Mouse (Mus musculus): ENCODE measurements around the gene Tsr1. TPM values are rescaled to one million over a fixed set of nuclear protein-coding genes. Genes with fewer than 3 reads are reported as not detected.

Gene Tsr1
- polyA plus RNA-seq, 1 experiment from 2014 or later = 41.8 TPM

GRCm38 (mm10) chr11:74896901-74897677 lies 782 bp upstream of the Tsr1 start, which contains the start of gene Sgsm2:
Gene Sgsm2 (minus strand): TSS chr11:74897060.
- Histone ChIP-seq H3K4me2 (replicated peaks) (peak within 1 kb of the TSS; percentile 96), H3K27ac (replicated peaks) (peak within 1 kb of the TSS; percentile 86), H3K9ac (peak within 1 kb of the TSS; percentile 65), H3K4me1 (peaks cover 11% of the 10 kb centered on the region), H3K9me3 (replicated peaks) (no peaks in the 10 kb centered on the region), H3K27me3 (no peaks in the 10 kb centered on the region), H3K4me3 (replicated peaks) (peak within 1 kb of the TSS; percentile 79), H3K36me3 (peaks cover 26% of the 10 kb centered on the region)
- WGBS = under 1% methylated on average over 74 of the region's 74 CpGs
- peak; percentile 64 for ATAC-seq (ENCODE audit: insufficient number of reproducible peaks, low FRiP score, low TSS enrichment, low read depth)

GRCm38 (mm10) chr11:74898517-74898827 lies 601 bp downstream of the Tsr1 start:
- peaks cover 11% of the 10 kb centered on the region for H3K4me1 ChIP-seq
- no peaks in the 10 kb centered on the region for H3K9me3 ChIP-seq (replicated peaks)
- no peaks in the 10 kb centered on the region for H3K27me3 ChIP-seq
- 0% methylated on average over 7 of the region's 7 CpGs for WGBS
- peak overlapping the region; percentile 96 for H3K4me2 ChIP-seq (replicated peaks)
- peak overlapping the region; percentile 86 for H3K27ac ChIP-seq (replicated peaks)
- H3K4me3 ChIP-seq (replicated peaks) = peak overlapping the region; percentile 79
- no peak for ATAC-seq (ENCODE audit: insufficient number of reproducible peaks, low FRiP score, low TSS enrichment, low read depth)
- H3K36me3 ChIP-seq = peaks cover 39% of the 10 kb centered on the region
- H3K9ac ChIP-seq = peak overlapping the region; percentile 63

- Histone ChIP-seq H3K27ac (replicated peaks) (no peak overlapping the region), H3K4me1 (peaks cover 8% of the 10 kb centered on the region), H3K4me3 (replicated peaks) (no peak overlapping the region), H3K4me2 (replicated peaks) (no peak overlapping the region), H3K9me3 (replicated peaks) (no peaks in the 10 kb centered on the region), H3K9ac (no peak overlapping the region), H3K27me3 (no peaks in the 10 kb centered on the region), H3K36me3 (peaks cover 70% of the 10 kb centered on the region)
- no peak for ATAC-seq (ENCODE audit: insufficient number of reproducible peaks, low FRiP score, low TSS enrichment, low read depth)
- WGBS = 92% methylated on average over 6 of the region's 6 CpGs
These were observed 3.7 kb downstream of the Tsr1 start for GRCm38 (mm10) chr11:74901555-74901954.

GRCm38 (mm10) chr11:74902416-74902815 lies 4.5 kb downstream of the Tsr1 start:
- H3K27me3 ChIP-seq = no peaks in the 10 kb centered on the region
- H3K4me1 ChIP-seq = peaks cover 8% of the 10 kb centered on the region
- no peak overlapping the region for H3K4me3 ChIP-seq (replicated peaks)
- H3K9me3 ChIP-seq (replicated peaks) = no peaks in the 10 kb centered on the region
- ATAC-seq (ENCODE audit: insufficient number of reproducible peaks, low FRiP score, low TSS enrichment, low read depth) = no peak
- no peak overlapping the region for H3K4me2 ChIP-seq (replicated peaks)
- H3K27ac ChIP-seq (replicated peaks) = no peak overlapping the region
- H3K9ac ChIP-seq = no peak overlapping the region
- whole genome bisulfite sequencing = 90% methylated on average over 5 of the region's 5 CpGs
- H3K36me3 ChIP-seq = peaks cover 79% of the 10 kb centered on the region

GRCm38 (mm10) chr11:74907850-74908249 lies 10.0 kb downstream of the Tsr1 start:
- no peaks in the 10 kb centered on the region for H3K27me3 ChIP-seq
- no peak overlapping the region for H3K9ac ChIP-seq
- H3K4me3 ChIP-seq (replicated peaks) = no peak overlapping the region
- H3K4me1 ChIP-seq = no peaks in the 10 kb centered on the region
- ATAC-seq (ENCODE audit: insufficient number of reproducible peaks, low FRiP score, low TSS enrichment, low read depth) = no peak
- H3K27ac ChIP-seq (replicated peaks) = no peak overlapping the region
- H3K4me2 ChIP-seq (replicated peaks) = no peak overlapping the region
- H3K36me3 ChIP-seq = peaks cover 79% of the 10 kb centered on the region
- no peaks in the 10 kb centered on the region for H3K9me3 ChIP-seq (replicated peaks)
- WGBS = 94% methylated on average over 6 of the region's 6 CpGs

- H3K4me2 ChIP-seq (replicated peaks) = no peak overlapping the region
- no peak overlapping the region for H3K4me3 ChIP-seq (replicated peaks)
- WGBS = 80% methylated on average over 12 of the region's 12 CpGs
These were observed 10.9 kb downstream of the Tsr1 start for GRCm38 (mm10) chr11:74908618-74909399.

GRCm38 (mm10) chr11:74909978-74910377 lies 12.1 kb downstream of the Tsr1 start:
- Histone ChIP-seq H3K4me1 (no peaks in the 10 kb centered on the region), H3K27me3 (no peaks in the 10 kb centered on the region), H3K36me3 (peaks cover 57% of the 10 kb centered on the region), H3K9me3 (replicated peaks) (no peaks in the 10 kb centered on the region), H3K9ac (no peak overlapping the region), H3K4me3 (replicated peaks) (no peak overlapping the region), H3K27ac (replicated peaks) (no peak overlapping the region), H3K4me2 (replicated peaks) (no peak overlapping the region)
- no peak for ATAC-seq (ENCODE audit: insufficient number of reproducible peaks, low FRiP score, low TSS enrichment, low read depth)
- 89% methylated on average over 4 of the region's 4 CpGs for WGBS

More at GRCm38 (mm10) chr11:74908618-74909399, 10.9 kb downstream of the Tsr1 start:
- Histone ChIP-seq H3K9ac (no peak overlapping the region), H3K9me3 (replicated peaks) (no peaks in the 10 kb centered on the region), H3K27ac (replicated peaks) (no peak overlapping the region), H3K27me3 (no peaks in the 10 kb centered on the region), H3K4me1 (no peaks in the 10 kb centered on the region), H3K36me3 (peaks cover 69% of the 10 kb centered on the region)
- no peak for ATAC-seq (ENCODE audit: insufficient number of reproducible peaks, low FRiP score, low TSS enrichment, low read depth)

GRCm38 (mm10) chr11:74912492-74912891 lies 14.6 kb downstream of the Tsr1 start:
- 78% methylated on average over 3 of the region's 3 CpGs for WGBS
- H3K4me2 ChIP-seq (replicated peaks) = no peak overlapping the region
- H3K27ac ChIP-seq (replicated peaks) = no peak overlapping the region
- no peak for ATAC-seq (ENCODE audit: insufficient number of reproducible peaks, low FRiP score, low TSS enrichment, low read depth)
- no peak overlapping the region for H3K4me3 ChIP-seq (replicated peaks)
- no peaks in the 10 kb centered on the region for H3K9me3 ChIP-seq (replicated peaks)
- no peaks in the 10 kb centered on the region for H3K4me1 ChIP-seq
- H3K36me3 ChIP-seq = peaks cover 38% of the 10 kb centered on the region
- no peak overlapping the region for H3K9ac ChIP-seq
- no peaks in the 10 kb centered on the region for H3K27me3 ChIP-seq

- Histone ChIP-seq H3K4me2 (replicated peaks) (no peak overlapping the region), H3K27ac (replicated peaks) (no peak overlapping the region), H3K4me1 (peaks cover 1% of the 10 kb centered on the region; the same call in 1 of the 2 replicates), H3K9ac (no peak overlapping the region), H3K36me3 (peaks cover 21% of the 10 kb centered on the region; the same call in 1 of the 2 replicates), H3K9me3 (replicated peaks) (no peaks in the 10 kb centered on the region), H3K4me3 (replicated peaks) (no peak overlapping the region), H3K27me3 (no peaks in the 10 kb centered on the region)
- no peak for ATAC-seq (ENCODE audit: insufficient number of reproducible peaks, low FRiP score, low TSS enrichment, low read depth)
- 73% methylated on average over 6 of the region's 6 CpGs for WGBS
These were observed 21.4 kb downstream of the Tsr1 start for GRCm38 (mm10) chr11:74919249-74919648.

GRCm38 (mm10) chr11:74924149-74924548 lies 26.3 kb downstream of the Tsr1 start:
- no peak for ATAC-seq (ENCODE audit: insufficient number of reproducible peaks, low FRiP score, low TSS enrichment, low read depth)
- 0 out of 2 replicates have a peak overlapping the region, but pooled peaks have one; percentile 53 for H3K4me2 ChIP-seq (replicated peaks)
- peaks cover 18% of the 10 kb centered on the region for H3K4me1 ChIP-seq
- 69% methylated on average over 4 of the region's 4 CpGs for WGBS
- peak overlapping the region; percentile 94 for H3K4me3 ChIP-seq (replicated peaks)
- H3K9me3 ChIP-seq (replicated peaks) = no peaks in the 10 kb centered on the region
- H3K36me3 ChIP-seq = peaks cover 3% of the 10 kb centered on the region; the same call in 1 of the 2 replicates
- no peaks in the 10 kb centered on the region for H3K27me3 ChIP-seq
- H3K9ac ChIP-seq = no peak overlapping the region
- H3K27ac ChIP-seq (replicated peaks) = no peak overlapping the region

- peak; percentile 96 for ATAC-seq (ENCODE audit: insufficient number of reproducible peaks, low FRiP score, low TSS enrichment, low read depth)
- Histone ChIP-seq H3K4me3 (replicated peaks) (peak within 1 kb of the TSS; percentile 94), H3K9ac (peak within 1 kb of the TSS; percentile 94), H3K4me2 (replicated peaks) (peak within 1 kb of the TSS; percentile 53), H3K27me3 (no peaks in the 10 kb centered on the region), H3K27ac (replicated peaks) (peak within 1 kb of the TSS; percentile 99), H3K9me3 (replicated peaks) (no peaks in the 10 kb centered on the region), H3K4me1 (peaks cover 18% of the 10 kb centered on the region), H3K36me3 (peaks cover 12% of the 10 kb centered on the region; the same call in 1 of the 2 replicates)
- under 1% methylated on average over 80 of the region's 88 CpGs for WGBS
These were observed 27.9 kb downstream of the Tsr1 start, which contains the start of the genes Smg6 and Srr for GRCm38 (mm10) chr11:74925577-74926387. Gene Smg6 (plus strand): TSS chr11:74925823. Gene Srr (minus strand): TSS chr11:74925948.
